Mouse (Mus musculus): ENCODE measurements around the gene Fbxo21. TPM values are rescaled to one million over a fixed set of nuclear protein-coding genes. Genes with fewer than 3 reads are reported as not detected.

The Fbxo21 gene
- polyA plus RNA-seq, 1 experiment from 2014 or later: 67.6 TPM

GRCm38 (mm10) chr5:117986327-117986726, 9.8 kb downstream of the Fbxo21 start:
- H3K9ac ChIP-seq (replicated peaks; ENCODE audit: low read length): no peak overlapping the region
- H3K36me3 ChIP-seq (replicated peaks; ENCODE audit: control insufficient read depth, insufficient read depth, low read depth, low read length): peaks cover 8% of the 10 kb centered on the region
- no peaks in the 10 kb centered on the region for H3K27me3 ChIP-seq (ENCODE audit: control insufficient read depth, insufficient read depth, low read length)
- WGBS: 47% methylated on average over 4 of the region's 4 CpGs
- no peaks in the 10 kb centered on the region for H3K4me1 ChIP-seq (ENCODE audit: control insufficient read depth, insufficient read depth, low read length)
- no peak for DNase-seq (ENCODE audit: low spot score)
- H3K9me3 ChIP-seq (replicated peaks; ENCODE audit: control insufficient read depth, low read length): no peaks in the 10 kb centered on the region
- no peak overlapping the region for H3K4me3 ChIP-seq (ENCODE audit: low read depth, low read length)
- ATAC-seq (replicated peaks; ENCODE audit: insufficient number of reproducible peaks, low FRiP score, low TSS enrichment, low read depth): no peak
- H3K4me2 ChIP-seq (ENCODE audit: low read depth, low read length): no peak overlapping the region
- no peak overlapping the region for H3K27ac ChIP-seq (replicated peaks; ENCODE audit: low read depth, low read length)

- Histone ChIP-seq H3K9ac (replicated peaks; ENCODE audit: low read length) (no peak overlapping the region), H3K27ac (replicated peaks; ENCODE audit: low read depth, low read length) (no peak overlapping the region), H3K36me3 (replicated peaks; ENCODE audit: control insufficient read depth, insufficient read depth, low read depth, low read length) (peaks cover 17% of the 10 kb centered on the region), H3K4me1 (ENCODE audit: control insufficient read depth, insufficient read depth, low read length) (no peaks in the 10 kb centered on the region), H3K27me3 (ENCODE audit: control insufficient read depth, insufficient read depth, low read length) (no peaks in the 10 kb centered on the region), H3K4me2 (ENCODE audit: low read depth, low read length) (no peak overlapping the region), H3K4me3 (ENCODE audit: low read depth, low read length) (no peak overlapping the region), H3K9me3 (replicated peaks; ENCODE audit: control insufficient read depth, low read length) (no peaks in the 10 kb centered on the region)
- ATAC-seq (replicated peaks; ENCODE audit: insufficient number of reproducible peaks, low FRiP score, low TSS enrichment, low read depth) (no peak), DNase-seq (ENCODE audit: low spot score) (no peak)
- 93% methylated on average over 3 of the region's 3 CpGs for WGBS
Observed at GRCm38 (mm10) chr5:117987891-117988290, 11.4 kb downstream of the Fbxo21 start.

- no peak overlapping the region for H3K27ac ChIP-seq (replicated peaks; ENCODE audit: low read depth, low read length)
- 91% methylated on average over 9 of the region's 9 CpGs for WGBS
- no peak overlapping the region for H3K9ac ChIP-seq (replicated peaks; ENCODE audit: low read length)
- no peak overlapping the region for H3K4me2 ChIP-seq (ENCODE audit: low read depth, low read length)
- H3K9me3 ChIP-seq (replicated peaks; ENCODE audit: control insufficient read depth, low read length): no peaks in the 10 kb centered on the region
- no peak for ATAC-seq (replicated peaks; ENCODE audit: insufficient number of reproducible peaks, low FRiP score, low TSS enrichment, low read depth)
- H3K4me3 ChIP-seq (ENCODE audit: low read depth, low read length): no peak overlapping the region
- peaks cover 17% of the 10 kb centered on the region for H3K36me3 ChIP-seq (replicated peaks; ENCODE audit: control insufficient read depth, insufficient read depth, low read depth, low read length)
- H3K4me1 ChIP-seq (ENCODE audit: control insufficient read depth, insufficient read depth, low read length): no peaks in the 10 kb centered on the region
- H3K27me3 ChIP-seq (ENCODE audit: control insufficient read depth, insufficient read depth, low read length): no peaks in the 10 kb centered on the region
- no peak for DNase-seq (ENCODE audit: low spot score)
Observed at GRCm38 (mm10) chr5:117988367-117988766, 11.8 kb downstream of the Fbxo21 start.

- H3K9ac ChIP-seq (replicated peaks; ENCODE audit: low read length): no peak overlapping the region
- H3K4me1 ChIP-seq (ENCODE audit: control insufficient read depth, insufficient read depth, low read length): no peaks in the 10 kb centered on the region
- ATAC-seq (replicated peaks; ENCODE audit: insufficient number of reproducible peaks, low FRiP score, low TSS enrichment, low read depth) (no peak), DNase-seq (ENCODE audit: low spot score) (no peak)
- H3K9me3 ChIP-seq (replicated peaks; ENCODE audit: control insufficient read depth, low read length): no peaks in the 10 kb centered on the region
- H3K36me3 ChIP-seq (replicated peaks; ENCODE audit: control insufficient read depth, insufficient read depth, low read depth, low read length): peaks cover 27% of the 10 kb centered on the region
- no peak overlapping the region for H3K4me2 ChIP-seq (ENCODE audit: low read depth, low read length)
- no peak overlapping the region for H3K4me3 ChIP-seq (ENCODE audit: low read depth, low read length)
- H3K27ac ChIP-seq (replicated peaks; ENCODE audit: low read depth, low read length): no peak overlapping the region
- WGBS: 92% methylated on average over 6 of the region's 6 CpGs
- H3K27me3 ChIP-seq (ENCODE audit: control insufficient read depth, insufficient read depth, low read length): no peaks in the 10 kb centered on the region
Observed at GRCm38 (mm10) chr5:117989773-117990172, 13.2 kb downstream of the Fbxo21 start.

GRCm38 (mm10) chr5:117990957-117991356, 14.4 kb downstream of the Fbxo21 start:
- Histone ChIP-seq H3K9ac (replicated peaks; ENCODE audit: low read length) (no peak overlapping the region), H3K36me3 (replicated peaks; ENCODE audit: control insufficient read depth, insufficient read depth, low read depth, low read length) (peaks cover 33% of the 10 kb centered on the region), H3K4me3 (ENCODE audit: low read depth, low read length) (no peak overlapping the region), H3K4me1 (ENCODE audit: control insufficient read depth, insufficient read depth, low read length) (no peaks in the 10 kb centered on the region), H3K4me2 (ENCODE audit: low read depth, low read length) (no peak overlapping the region), H3K27me3 (ENCODE audit: control insufficient read depth, insufficient read depth, low read length) (no peaks in the 10 kb centered on the region), H3K27ac (replicated peaks; ENCODE audit: low read depth, low read length) (no peak overlapping the region), H3K9me3 (replicated peaks; ENCODE audit: control insufficient read depth, low read length) (no peaks in the 10 kb centered on the region)
- no peak for DNase-seq (ENCODE audit: low spot score)
- WGBS: 87% methylated on average over 3 of the region's 3 CpGs
- no peak for ATAC-seq (replicated peaks; ENCODE audit: insufficient number of reproducible peaks, low FRiP score, low TSS enrichment, low read depth)

- Histone ChIP-seq H3K9me3 (replicated peaks; ENCODE audit: control insufficient read depth, low read length) (no peaks in the 10 kb centered on the region), H3K27me3 (ENCODE audit: control insufficient read depth, insufficient read depth, low read length) (no peaks in the 10 kb centered on the region), H3K27ac (replicated peaks; ENCODE audit: low read depth, low read length) (no peak overlapping the region), H3K4me2 (ENCODE audit: low read depth, low read length) (no peak overlapping the region), H3K36me3 (replicated peaks; ENCODE audit: control insufficient read depth, insufficient read depth, low read depth, low read length) (peaks cover 42% of the 10 kb centered on the region), H3K4me3 (ENCODE audit: low read depth, low read length) (no peak overlapping the region), H3K4me1 (ENCODE audit: control insufficient read depth, insufficient read depth, low read length) (no peaks in the 10 kb centered on the region), H3K9ac (replicated peaks; ENCODE audit: low read length) (no peak overlapping the region)
- no peak for ATAC-seq (replicated peaks; ENCODE audit: insufficient number of reproducible peaks, low FRiP score, low TSS enrichment, low read depth)
- 97% methylated on average over 6 of the region's 6 CpGs for WGBS
- no peak for DNase-seq (ENCODE audit: low spot score)
Observed at GRCm38 (mm10) chr5:117993550-117993949, 17.0 kb downstream of the Fbxo21 start.

- no peak overlapping the region for H3K9ac ChIP-seq (replicated peaks; ENCODE audit: low read length)
- ATAC-seq (replicated peaks; ENCODE audit: insufficient number of reproducible peaks, low FRiP score, low TSS enrichment, low read depth) (no peak), DNase-seq (ENCODE audit: low spot score) (no peak)
- 89% methylated on average over 8 of the region's 8 CpGs for WGBS
- H3K4me3 ChIP-seq (ENCODE audit: low read depth, low read length): no peak overlapping the region
- H3K4me2 ChIP-seq (ENCODE audit: low read depth, low read length): no peak overlapping the region
- H3K36me3 ChIP-seq (replicated peaks; ENCODE audit: control insufficient read depth, insufficient read depth, low read depth, low read length): peaks cover 40% of the 10 kb centered on the region
- no peaks in the 10 kb centered on the region for H3K27me3 ChIP-seq (ENCODE audit: control insufficient read depth, insufficient read depth, low read length)
- no peaks in the 10 kb centered on the region for H3K9me3 ChIP-seq (replicated peaks; ENCODE audit: control insufficient read depth, low read length)
- no peak overlapping the region for H3K27ac ChIP-seq (replicated peaks; ENCODE audit: low read depth, low read length)
- H3K4me1 ChIP-seq (ENCODE audit: control insufficient read depth, insufficient read depth, low read length): no peaks in the 10 kb centered on the region
Observed at GRCm38 (mm10) chr5:117995372-117995901, 18.9 kb downstream of the Fbxo21 start.

GRCm38 (mm10) chr5:117995911-117996310, 19.4 kb downstream of the Fbxo21 start:
- no peaks in the 10 kb centered on the region for H3K27me3 ChIP-seq (ENCODE audit: control insufficient read depth, insufficient read depth, low read length)
- H3K4me3 ChIP-seq (ENCODE audit: low read depth, low read length): no peak overlapping the region
- 90% methylated on average over 6 of the region's 6 CpGs for WGBS
- no peaks in the 10 kb centered on the region for H3K4me1 ChIP-seq (ENCODE audit: control insufficient read depth, insufficient read depth, low read length)
- DNase-seq (ENCODE audit: low spot score) (no peak), ATAC-seq (replicated peaks; ENCODE audit: insufficient number of reproducible peaks, low FRiP score, low TSS enrichment, low read depth) (no peak)
- H3K9me3 ChIP-seq (replicated peaks; ENCODE audit: control insufficient read depth, low read length): no peaks in the 10 kb centered on the region
- H3K36me3 ChIP-seq (replicated peaks; ENCODE audit: control insufficient read depth, insufficient read depth, low read depth, low read length): peaks cover 39% of the 10 kb centered on the region
- no peak overlapping the region for H3K9ac ChIP-seq (replicated peaks; ENCODE audit: low read length)
- no peak overlapping the region for H3K4me2 ChIP-seq (ENCODE audit: low read depth, low read length)
- H3K27ac ChIP-seq (replicated peaks; ENCODE audit: low read depth, low read length): no peak overlapping the region
